Mouse (Mus musculus) T-helper 1 cell (primary cell): ENCODE results near the gene Lingo3.

Source experiments
- in situ Hi-C: fragments of 300-600 bp; cut with MboI, MseI; formaldehyde crosslinking; loops from one replicate; pipeline ENCODE4 v1.15.1; 2025; ENCODE audit warnings: high pct_unique_total_duplicates

The Lingo3 gene

GRCm38 (mm10) chr10:80802204-80802912, 41.5 kb downstream of the Lingo3 start:
- in situ Hi-C loops: no loop called here

GRCm38 (mm10) chr10:80799070-80799566, 44.7 kb downstream of the Lingo3 start:
- in situ Hi-C loops: no loop called here

- in situ Hi-C loops: no loop called here
Observed at GRCm38 (mm10) chr10:80798150-80799006, 45.5 kb downstream of the Lingo3 start, which contains the start of the genes Sf3a2 and Plekhj1. TSS of gene Sf3a2 (plus strand) at chr10:80798198. TSS of gene Plekhj1 (minus strand) at chr10:80798626.

- in situ Hi-C loops: no loop called here
Observed at GRCm38 (mm10) chr10:80797186-80798149, 46.4 kb downstream of the Lingo3 start.

GRCm38 (mm10) chr10:80796307-80796848, 47.5 kb downstream of the Lingo3 start:
- in situ Hi-C loops: no loop called here

GRCm38 (mm10) chr10:80794750-80795149, 49.1 kb downstream of the Lingo3 start:
- in situ Hi-C loops: no loop called here

- in situ Hi-C loops: no loop called here
Observed at GRCm38 (mm10) chr10:80793803-80794202, 50.0 kb downstream of the Lingo3 start.

- in situ Hi-C loops: no loop called here
Observed at GRCm38 (mm10) chr10:80793033-80793784, 50.6 kb downstream of the Lingo3 start.

GRCm38 (mm10) chr10:80792175-80793032, 51.4 kb downstream of the Lingo3 start:
- in situ Hi-C loops: no loop called here

- in situ Hi-C loops: no loop called here
Observed at GRCm38 (mm10) chr10:80791476-80792174, 52.2 kb downstream of the Lingo3 start.

- in situ Hi-C loops: no loop called here
Observed at GRCm38 (mm10) chr10:80790761-80791404, 53.0 kb downstream of the Lingo3 start.

- in situ Hi-C loops: no loop called here
Observed at GRCm38 (mm10) chr10:80787517-80787916, 56.3 kb downstream of the Lingo3 start.

GRCm38 (mm10) chr10:80785963-80786362, 57.9 kb downstream of the Lingo3 start:
- in situ Hi-C loops: no loop called here

- in situ Hi-C loops: loop anchor here (5.0 kb wide), 1 partner anchor 68 kb away; no protein-coding TSS in a partner anchor
Observed at GRCm38 (mm10) chr10:80784871-80785270, 59.0 kb downstream of the Lingo3 start.

- in situ Hi-C loops: loop anchor here (5.0 kb wide), 1 partner anchor 67 kb away; no protein-coding TSS in a partner anchor
Observed at GRCm38 (mm10) chr10:80784302-80784701, 59.5 kb downstream of the Lingo3 start.
